Mouse (Mus musculus) megakaryocyte, embryonic 14.5 days (primary cell): ENCODE measurements around the gene Phf13.

Source experiments
- FLI1 ChIP-seq: IDR thresholded peaks from 2 replicates; pipeline ENCODE4 v1.6.1; 2012; ENCODE audit warnings: low read length, inconsistent platforms, mixed read lengths
- GATA1 ChIP-seq: IDR thresholded peaks from 3 replicates; pipeline ENCODE4 v1.6.1; 2012; ENCODE audit warnings: mixed read lengths, low read length, inconsistent platforms, borderline replicate concordance

- TF ChIP-seq FLI1 = no peak
- no peak for TF ChIP-seq GATA1
These were observed 15.4 kb downstream of the Phf13 start for GRCm38 (mm10) chr4:151980699-151981098.
